Mouse (Mus musculus) intestine, embryonic 15.5 days (tissue): Measurements from ENCODE around the gene Rsph14. TPM values are rescaled to one million over a fixed set of nuclear protein-coding genes. Genes with fewer than 3 reads are reported as not detected.

Experiments used
- ATAC-seq: fragments of 200-750 bp; cut with Nextera tagmentation; 2 replicates; pipeline ENCODE4 v1.8.0; 2017; ENCODE audit warnings: moderate TSS enrichment, moderate library complexity
- H3K27ac ChIP-seq: fragments of 300-500 bp; sonication (generic); 2 replicates; pipeline ENCODE4 v1.5.1; 2015; ENCODE audit warnings: mild to moderate bottlenecking, inconsistent platforms
- H3K27me3 ChIP-seq: fragments of 300-500 bp; sonication (generic); replicated peaks from 2 replicates; pipeline ENCODE4 v1.6.1; 2015; ENCODE audit warnings: inconsistent platforms
- H3K36me3 ChIP-seq: fragments of 300-500 bp; sonication (generic); 2 replicates; pipeline ENCODE4 v1.6.1; 2015; ENCODE audit warnings: inconsistent platforms
- H3K4me1 ChIP-seq: fragments of 300-500 bp; sonication (generic); replicated peaks from 2 replicates; pipeline ENCODE4 v1.6.1; 2015; ENCODE audit warnings: inconsistent platforms
- H3K4me2 ChIP-seq: fragments of 300-500 bp; sonication (generic); replicated peaks from 2 replicates; pipeline ENCODE4 v1.6.1; 2015; ENCODE audit warnings: mild to moderate bottlenecking, inconsistent platforms
- H3K4me3 ChIP-seq: fragments of 300-500 bp; sonication (generic); replicated peaks from 2 replicates; pipeline ENCODE4 v1.5.1; 2015; ENCODE audit warnings: inconsistent platforms
- H3K9ac ChIP-seq: fragments of 300-500 bp; sonication (generic); 2 replicates; pipeline ENCODE4 v1.6.1; 2015; ENCODE audit warnings: inconsistent platforms
- H3K9me3 ChIP-seq: fragments of 300-500 bp; sonication (generic); 2 replicates; pipeline ENCODE4 v1.6.1; 2016; ENCODE audit warnings: inconsistent platforms
- WGBS: fragments of 180-500 bp; shearing (Covaris S2); methylation state at CpG from one replicate; pipeline ENCODE4 v1.1.7; 2015; 5-methylcytosine and 5-hydroxymethylcytosine counted together
- polyA plus RNA-seq: library from polyadenylated mRNA; unstranded; fragments of >200 nt; fragmentation: Nextera tagmentation; extraction: Ambion mirVana; gene quantifications from 2 replicates; pipeline ENCODE4 v1.2.1, GENCODE M21; 2015

Gene Rsph14
- polyA plus RNA-seq, 1 experiment from 2014 or later, result not detected

- no peak overlapping the region for H3K27ac ChIP-seq
- no peaks in the 10 kb centered on the region for H3K9me3 ChIP-seq
- H3K36me3 ChIP-seq, result no peaks in the 10 kb centered on the region
- H3K4me1 ChIP-seq, result peaks cover 8% of the 10 kb centered on the region
- H3K9ac ChIP-seq, result no peak overlapping the region
- H3K4me2 ChIP-seq, result no peak overlapping the region
- ATAC-seq, result no peak
- no peak overlapping the region for H3K4me3 ChIP-seq
- 79% methylated on average over 8 of the region's 8 CpGs for WGBS
- no peaks in the 10 kb centered on the region for H3K27me3 ChIP-seq
Measured at GRCm38 (mm10) chr10:74983176-74983575, 49.2 kb downstream of the Rsph14 start.

GRCm38 (mm10) chr10:74981159-74981558, 51.2 kb downstream of the Rsph14 start:
- H3K9ac ChIP-seq, result no peak overlapping the region
- no peak overlapping the region for H3K4me2 ChIP-seq
- no peaks in the 10 kb centered on the region for H3K9me3 ChIP-seq
- 84% methylated on average over 12 of the region's 12 CpGs for WGBS
- H3K4me1 ChIP-seq, result no peaks in the 10 kb centered on the region; the same call in 1 of the 2 replicates
- no peaks in the 10 kb centered on the region for H3K36me3 ChIP-seq
- H3K4me3 ChIP-seq, result no peak overlapping the region
- no peaks in the 10 kb centered on the region for H3K27me3 ChIP-seq
- no peak for ATAC-seq
- no peak overlapping the region for H3K27ac ChIP-seq

- no peaks in the 10 kb centered on the region for H3K4me1 ChIP-seq
- H3K27ac ChIP-seq, result no peak overlapping the region
- no peak overlapping the region for H3K4me2 ChIP-seq
- no peak overlapping the region for H3K9ac ChIP-seq
- WGBS, result 71% methylated on average over 4 of the region's 4 CpGs
- no peaks in the 10 kb centered on the region for H3K36me3 ChIP-seq
- no peak overlapping the region for H3K4me3 ChIP-seq
- ATAC-seq, result no peak
- H3K9me3 ChIP-seq, result no peaks in the 10 kb centered on the region
- H3K27me3 ChIP-seq, result no peaks in the 10 kb centered on the region
Measured at GRCm38 (mm10) chr10:74978056-74978455, 54.3 kb downstream of the Rsph14 start.

GRCm38 (mm10) chr10:74976429-74976828, 56.0 kb downstream of the Rsph14 start:
- no peaks in the 10 kb centered on the region for H3K9me3 ChIP-seq
- no peak overlapping the region for H3K4me3 ChIP-seq
- H3K27ac ChIP-seq, result no peak overlapping the region
- H3K27me3 ChIP-seq, result no peaks in the 10 kb centered on the region
- no peaks in the 10 kb centered on the region for H3K4me1 ChIP-seq
- H3K9ac ChIP-seq, result no peak overlapping the region
- no peaks in the 10 kb centered on the region for H3K36me3 ChIP-seq
- WGBS, result 68% methylated on average over 7 of the region's 7 CpGs
- H3K4me2 ChIP-seq, result no peak overlapping the region
- no peak for ATAC-seq

GRCm38 (mm10) chr10:74975626-74976025, 56.8 kb downstream of the Rsph14 start:
- no peaks in the 10 kb centered on the region for H3K36me3 ChIP-seq
- 71% methylated on average over 7 of the region's 7 CpGs for WGBS
- no peaks in the 10 kb centered on the region for H3K9me3 ChIP-seq
- H3K27me3 ChIP-seq, result no peaks in the 10 kb centered on the region
- H3K27ac ChIP-seq, result no peak overlapping the region
- no peak overlapping the region for H3K4me3 ChIP-seq
- H3K9ac ChIP-seq, result no peak overlapping the region
- no peak for ATAC-seq
- no peak overlapping the region for H3K4me2 ChIP-seq
- no peaks in the 10 kb centered on the region for H3K4me1 ChIP-seq

GRCm38 (mm10) chr10:74973026-74973425, 59.4 kb downstream of the Rsph14 start:
- WGBS, result 64% methylated on average over 6 of the region's 6 CpGs
- ATAC-seq, result no peak
- H3K4me2 ChIP-seq, result no peak overlapping the region
- H3K9me3 ChIP-seq, result no peaks in the 10 kb centered on the region
- H3K4me1 ChIP-seq, result peaks cover 4% of the 10 kb centered on the region; the same call in 1 of the 2 replicates
- no peak overlapping the region for H3K27ac ChIP-seq
- H3K4me3 ChIP-seq, result no peak overlapping the region
- no peak overlapping the region for H3K9ac ChIP-seq
- H3K27me3 ChIP-seq, result peaks cover 8% of the 10 kb centered on the region
- no peaks in the 10 kb centered on the region for H3K36me3 ChIP-seq

- no peaks in the 10 kb centered on the region for H3K36me3 ChIP-seq
- H3K4me3 ChIP-seq, result no peak overlapping the region
- H3K27me3 ChIP-seq, result peaks cover 22% of the 10 kb centered on the region
- no peaks in the 10 kb centered on the region for H3K9me3 ChIP-seq
- H3K4me2 ChIP-seq, result no peak overlapping the region
- no peak overlapping the region for H3K27ac ChIP-seq
- ATAC-seq, result no peak
- H3K9ac ChIP-seq, result no peak overlapping the region
- peaks cover 14% of the 10 kb centered on the region for H3K4me1 ChIP-seq
- 88% methylated on average over 2 of the region's 2 CpGs for WGBS
Measured at GRCm38 (mm10) chr10:74969266-74969665, 63.1 kb downstream of the Rsph14 start.

- H3K9me3 ChIP-seq, result no peaks in the 10 kb centered on the region
- no peak overlapping the region for H3K27ac ChIP-seq
- H3K36me3 ChIP-seq, result no peaks in the 10 kb centered on the region
- ATAC-seq, result no peak; the same call in 1 of the 2 replicates
- WGBS, result 6% methylated on average over 25 of the region's 25 CpGs
- peaks cover 22% of the 10 kb centered on the region for H3K27me3 ChIP-seq
- H3K4me2 ChIP-seq, result peak overlapping the region; percentile 97
- peak overlapping the region; percentile 69 for H3K4me3 ChIP-seq
- H3K4me1 ChIP-seq, result peaks cover 14% of the 10 kb centered on the region
- H3K9ac ChIP-seq, result peak overlapping the region; percentile 52
Measured at GRCm38 (mm10) chr10:74967651-74968267, 64.6 kb downstream of the Rsph14 start.

- ATAC-seq, result peak; percentile 99
- Histone ChIP-seq H3K4me1 (peaks cover 14% of the 10 kb centered on the region), H3K27ac (no peak within 1 kb of the TSS), H3K9ac (peak within 1 kb of the TSS; percentile 52), H3K27me3 (peaks cover 22% of the 10 kb centered on the region), H3K36me3 (no peaks in the 10 kb centered on the region), H3K4me2 (peak within 1 kb of the TSS; percentile 97), H3K9me3 (no peaks in the 10 kb centered on the region), H3K4me3 (peak within 1 kb of the TSS; percentile 69)
- under 1% methylated on average over 83 of the region's 83 CpGs for WGBS
Measured at GRCm38 (mm10) chr10:74966850-74967451, 65.4 kb downstream of the Rsph14 start, which contains the start of gene Gnaz. Gene Gnaz, plus strand, starts transcription at chr10:74967177.

- ATAC-seq, result no peak
- H3K27me3 ChIP-seq, result peaks cover 22% of the 10 kb centered on the region
- H3K4me2 ChIP-seq, result no peak overlapping the region
- H3K27ac ChIP-seq, result no peak overlapping the region
- no peaks in the 10 kb centered on the region for H3K36me3 ChIP-seq
- no peak overlapping the region for H3K9ac ChIP-seq
- H3K4me1 ChIP-seq, result peaks cover 14% of the 10 kb centered on the region
- no peaks in the 10 kb centered on the region for H3K9me3 ChIP-seq
- WGBS, result 69% methylated on average over 1 of the region's 1 CpGs
- no peak overlapping the region for H3K4me3 ChIP-seq
Measured at GRCm38 (mm10) chr10:74964380-74964779, 68.0 kb downstream of the Rsph14 start.

GRCm38 (mm10) chr10:74952830-74953443, 79.4 kb downstream of the Rsph14 start:
- no peak overlapping the region for H3K4me2 ChIP-seq

GRCm38 (mm10) chr10:74940795-74941194, 91.6 kb downstream of the Rsph14 start:
- WGBS, result 84% methylated on average over 1 of the region's 1 CpGs
- no peaks in the 10 kb centered on the region for H3K9me3 ChIP-seq
- H3K4me2 ChIP-seq, result no peak overlapping the region
- no peak overlapping the region for H3K9ac ChIP-seq
- H3K36me3 ChIP-seq, result no peaks in the 10 kb centered on the region
- no peak overlapping the region for H3K4me3 ChIP-seq
- no peak overlapping the region for H3K27ac ChIP-seq
- no peak for ATAC-seq
- no peaks in the 10 kb centered on the region for H3K27me3 ChIP-seq
- no peaks in the 10 kb centered on the region for H3K4me1 ChIP-seq

More at GRCm38 (mm10) chr10:74952830-74953443, 79.4 kb downstream of the Rsph14 start:
- 42% methylated on average over 9 of the region's 9 CpGs for whole genome bisulfite sequencing
- H3K36me3 ChIP-seq, result no peaks in the 10 kb centered on the region
- ATAC-seq, result peak; percentile 69
- no peaks in the 10 kb centered on the region for H3K4me1 ChIP-seq
- H3K27ac ChIP-seq, result no peak overlapping the region
- H3K9me3 ChIP-seq, result no peaks in the 10 kb centered on the region
- no peak overlapping the region for H3K9ac ChIP-seq
- no peaks in the 10 kb centered on the region for H3K27me3 ChIP-seq
- H3K4me3 ChIP-seq, result no peak overlapping the region
